Mouse (Mus musculus) stomach, postnatal 0 days (tissue): ENCODE data around the gene AI467606.

Source experiments
- CTCF ChIP-seq: IDR thresholded peaks from 2 replicates; pipeline ENCODE4 v1.5.1; 2016; ENCODE audit warnings: antibody characterized with exemption, low read depth, mild to moderate bottlenecking, moderate library complexity
- EP300 ChIP-seq: optimal IDR thresholded peaks from 2 replicates; pipeline ENCODE3; 2016; ENCODE audit warnings: antibody characterized with exemption

DNA sequence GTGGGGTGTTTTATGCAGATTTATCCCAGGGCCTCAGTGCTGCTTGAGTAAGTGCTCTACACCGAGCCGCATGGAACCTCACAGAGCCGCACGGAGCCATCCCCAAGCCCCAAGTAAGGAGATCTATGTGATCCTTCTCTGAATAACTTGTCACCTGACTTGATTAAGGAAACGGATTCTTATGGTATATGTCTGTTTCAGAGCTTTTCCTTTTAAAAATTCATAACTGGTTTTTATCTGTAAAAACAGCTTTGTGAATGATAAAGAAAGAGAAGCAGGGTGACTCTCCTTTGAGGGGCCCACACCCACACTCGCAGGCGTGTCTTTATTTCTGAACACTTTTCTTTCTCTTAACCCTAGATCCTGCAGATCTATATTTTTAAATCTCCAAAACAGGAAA lies 47.9 kb downstream of the AI467606 start:
- TF ChIP-seq CTCF (no peak), EP300 (no peak)
